Comparison of ENCODE assay signal across 10 mouse cellular contexts in the genomic region with DNA sequence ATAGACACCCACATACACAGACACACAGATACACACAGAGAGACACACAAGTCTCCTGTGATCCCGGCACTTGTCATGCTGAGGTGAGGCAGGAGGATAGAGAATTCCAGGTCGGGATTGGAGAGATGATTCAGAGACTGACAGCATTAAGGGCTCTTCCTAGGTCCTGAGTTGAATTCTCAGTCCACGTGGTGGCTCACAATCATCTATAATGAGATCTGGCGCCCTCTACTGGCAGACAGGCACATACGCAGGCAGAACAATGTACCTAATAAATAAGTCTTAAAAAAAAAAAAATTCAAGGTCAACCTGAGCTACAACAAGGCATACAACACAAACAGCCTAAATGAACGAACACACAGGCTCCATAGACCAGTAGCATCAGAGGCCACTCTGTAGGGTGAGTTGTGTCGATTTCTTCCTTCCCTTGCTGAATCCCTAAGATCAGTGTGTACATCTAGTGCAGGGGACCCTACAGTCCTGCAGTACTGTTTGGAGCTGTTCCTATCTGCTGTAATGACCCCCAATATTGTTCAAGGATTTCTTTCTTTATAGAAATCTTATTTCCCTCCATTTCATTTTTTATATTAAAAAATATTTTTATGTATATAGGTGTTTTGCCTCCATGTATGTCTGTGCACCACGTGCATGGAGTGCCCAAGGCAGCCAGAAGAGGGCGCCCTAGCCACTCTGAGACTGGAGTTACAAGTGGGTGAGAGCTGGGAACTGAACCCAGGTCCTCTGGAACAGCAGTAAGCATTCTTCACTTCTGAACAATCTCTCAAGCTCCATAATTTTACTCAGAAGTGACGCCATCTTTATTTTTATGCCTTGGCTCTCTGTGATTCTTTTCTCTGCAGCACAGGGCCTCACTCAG. TPM values are rescaled to one million over a fixed set of nuclear protein-coding genes. Genes with fewer than 3 reads are reported as not detected.
DNase-seq lines count a peak whose midpoint lies in the region; ATAC-seq and TF ChIP-seq lines count a peak whose summit lies in the region.
"Had no signal": no experiment of that assay in that cellular context is flagged by ENCODE, and none has a peak within 500 bp of the region (broad histone marks: within the 10 kb centered on the region; RNA-seq: fewer than 3 reads in every experiment).

No protein-coding gene starts in this region.

- H3K4me2 ChIP-seq in liver, postnatal 0 days (ENCODE audit: low read depth, low read length), result no peak overlapping the region
- H3K4me2 ChIP-seq in neural tube, embryonic 15.5 days, result 0 out of 2 replicates have a peak overlapping the region, but pooled peaks have one; percentile 23
- H3K4me2 ChIP-seq: heart, embryonic 15.5 days; stomach, embryonic 15.5 days had no signal

- DNase-seq in ovary, postnatal 14 days (ENCODE audit: low spot score), result peak; percentile 38
- DNase-seq in ovary, postnatal 36 days (ENCODE audit: low spot score), result no peak
- DNase-seq in T-cell, adult 2 months (ENCODE audit: low spot score), result peak; percentile 71
- peak; percentile 77 to 86 for DNase-seq in cerebellum, postnatal 14 days
- peak; percentile 66 for DNase-seq in heart, postnatal 4 days
- DNase-seq in liver, postnatal 0 days, result peak; percentile 73
- DNase-seq in frontal cortex, postnatal 14 days (ENCODE audit: low spot score in 2 of 2), result no peak

- no peaks in the 10 kb centered on the region for H3K27me3 ChIP-seq in liver, postnatal 0 days (ENCODE audit: insufficient read depth, low read length)
- 0 out of 2 replicates have a peak, but pooled peaks cover 3% of the 10 kb centered on the region for H3K27me3 ChIP-seq in neural tube, embryonic 15.5 days (replicated peaks)

- no peak overlapping the region for H3K27ac ChIP-seq in liver, postnatal 0 days (ENCODE audit: low read depth)
- H3K27ac ChIP-seq in neural tube, embryonic 15.5 days (replicated peaks), result no peak overlapping the region
- H3K27ac ChIP-seq: heart, embryonic 15.5 days; stomach, embryonic 15.5 days had no signal

- TF ChIP-seq EP300 in liver, postnatal 0 days (IDR thresholded peaks at IDR 0.05; ENCODE audit: low read depth), result no peak

- peak; percentile 88 for TF ChIP-seq CTCF in liver, postnatal 0 days (IDR thresholded peaks at IDR 0.05; ENCODE audit: low read depth)

- H3K4me1 ChIP-seq in liver, postnatal 0 days (ENCODE audit: insufficient read depth), result no peaks in the 10 kb centered on the region
- 0 out of 2 replicates have a peak, but pooled peaks cover 2% of the 10 kb centered on the region for H3K4me1 ChIP-seq in neural tube, embryonic 15.5 days
- H3K4me1 ChIP-seq: heart, embryonic 15.5 days; stomach, embryonic 15.5 days had no signal

- WGBS in liver, postnatal 0 days (ENCODE audit: insufficient replicate concordance), result 29% methylated on average over 10 of the region's 10 CpGs
- WGBS in neural tube, embryonic 15.5 days, result 38% methylated on average over 10 of the region's 10 CpGs

- 0 out of 2 replicates have a peak, but pooled peaks cover 2% of the 10 kb centered on the region for H3K9me3 ChIP-seq in liver, postnatal 0 days (ENCODE audit: low read length)
- no peaks in the 10 kb centered on the region for H3K9me3 ChIP-seq in neural tube, embryonic 15.5 days (replicated peaks)
- H3K9me3 ChIP-seq: heart, embryonic 15.5 days; stomach, embryonic 15.5 days had no signal

- ATAC-seq in liver, postnatal 0 days, result peak; percentile 66
- peak; percentile 59; the same call in 1 of the 2 replicates for ATAC-seq in neural tube, embryonic 15.5 days (ENCODE audit: low FRiP score)

- no peak overlapping the region for H3K9ac ChIP-seq in liver, postnatal 0 days (replicated peaks)
- H3K9ac ChIP-seq in neural tube, embryonic 15.5 days (replicated peaks), result no peak overlapping the region
- H3K9ac ChIP-seq: heart, embryonic 15.5 days; stomach, embryonic 15.5 days had no signal

- no peak overlapping the region for H3K4me3 ChIP-seq in liver, postnatal 0 days (ENCODE audit: low read depth, low read length)
- no peak overlapping the region for H3K4me3 ChIP-seq in neural tube, embryonic 15.5 days (replicated peaks)
- H3K4me3 ChIP-seq: heart, embryonic 15.5 days; stomach, embryonic 15.5 days had no signal

- peaks cover 6% of the 10 kb centered on the region for H3K36me3 ChIP-seq in liver, postnatal 0 days (replicated peaks; ENCODE audit: insufficient read depth, low read length)
- H3K36me3 ChIP-seq in neural tube, embryonic 15.5 days, result no peaks in the 10 kb centered on the region
- H3K36me3 ChIP-seq: heart, embryonic 15.5 days; stomach, embryonic 15.5 days had no signal

RNA-seq across cellular contexts. Expression of a gene that starts 8.1 kb away (rescaled TPM):
- 10 to 100 TPM; 33.9 to 35.4 TPM for total RNA-seq in heart, postnatal 4 days (2021)
- 274 and 288 TPM in 2 replicates for polyA plus RNA-seq in liver, postnatal 0 days (2015; fragmentation: Nextera tagmentation; extraction: Ambion mirVana)
- 19.8 and 88.0 TPM in 2 replicates for polyA plus RNA-seq in neural tube, embryonic 15.5 days (2015; fragmentation: Nextera tagmentation; extraction: Ambion mirVana)

RNA-seq across cellular contexts. Expression of a gene that starts 32.5 kb away (rescaled TPM):
- total RNA-seq in heart, postnatal 4 days (2021), result 10 to 100 TPM; 18.7 to 19.8 TPM
- polyA plus RNA-seq in liver, postnatal 0 days (2015; fragmentation: Nextera tagmentation; extraction: Ambion mirVana), result 6.0 and 7.1 TPM in 2 replicates
- polyA plus RNA-seq in neural tube, embryonic 15.5 days (2015; fragmentation: Nextera tagmentation; extraction: Ambion mirVana), result 21.9 and 24.4 TPM in 2 replicates

RNA-seq across cellular contexts. Expression of a gene that starts 35.8 kb away (rescaled TPM):
- total RNA-seq in heart, postnatal 4 days (2021), result 10 to 100 TPM; 63.6 to 69.6 TPM
- polyA plus RNA-seq in liver, postnatal 0 days (2015; fragmentation: Nextera tagmentation; extraction: Ambion mirVana), result 49.1 and 51.6 TPM in 2 replicates
- 68.4 and 71.4 TPM in 2 replicates for polyA plus RNA-seq in neural tube, embryonic 15.5 days (2015; fragmentation: Nextera tagmentation; extraction: Ambion mirVana)

RNA-seq across cellular contexts. Expression of a gene that starts 36.2 kb away (rescaled TPM):
- 100 to 1,000 TPM; 648 to 719 TPM for total RNA-seq in heart, postnatal 4 days (2021)
- polyA plus RNA-seq in liver, postnatal 0 days (2015; fragmentation: Nextera tagmentation; extraction: Ambion mirVana), result 1,510 and 1,549 TPM in 2 replicates
- polyA plus RNA-seq in neural tube, embryonic 15.5 days (2015; fragmentation: Nextera tagmentation; extraction: Ambion mirVana), result 778 and 1,050 TPM in 2 replicates

RNA-seq across cellular contexts. Expression of a gene that starts 36.4 kb away (rescaled TPM):
- 10 to 100 TPM; 38.1 to 40.1 TPM for total RNA-seq in heart, postnatal 4 days (2021)
- 12.5 and 13.4 TPM in 2 replicates for polyA plus RNA-seq in liver, postnatal 0 days (2015; fragmentation: Nextera tagmentation; extraction: Ambion mirVana)
- polyA plus RNA-seq in neural tube, embryonic 15.5 days (2015; fragmentation: Nextera tagmentation; extraction: Ambion mirVana), result 72.3 and 75.7 TPM in 2 replicates

Comparison
In these comparisons a context has a peak if more than half of its experiments do, and no peak if none do; other contexts are left out.
1. DNase-seq: peak in ovary, postnatal 14 days (single experiment), T-cell, adult 2 months (single experiment), cerebellum, postnatal 14 days (2 of 2), heart, postnatal 4 days (single experiment) and liver, postnatal 0 days (single experiment); none in ovary, postnatal 36 days (single experiment) and frontal cortex, postnatal 14 days (0 of 2).